Mouse (Mus musculus) ES-Bruce4 (cell line): ENCODE results near the gene Gm2042. TPM values are rescaled to one million over a fixed set of nuclear protein-coding genes. Genes with fewer than 3 reads are reported as not detected.
"Not testable (repeated sequence)": the region's sequence is repeated elsewhere in the genome, so short reads cannot be mapped to it uniquely, and the experiment has no call there.

Source experiments
- H3K27ac ChIP-seq: 2 replicates; pipeline ENCODE4 v1.5.1; 2012; ENCODE audit warnings: low read length, inconsistent platforms; ENCODE audit not compliant: insufficient read depth
- H3K27me3 ChIP-seq: 2 replicates; pipeline ENCODE4 v1.6.1; 2012; ENCODE audit warnings: mild to moderate bottlenecking, low read length, inconsistent platforms; ENCODE audit not compliant: control insufficient read depth, poor library complexity, insufficient read depth, severe bottlenecking
- H3K36me3 ChIP-seq: 2 replicates; pipeline ENCODE4 v1.6.1; 2012; ENCODE audit warnings: inconsistent platforms, mild to moderate bottlenecking, low read length, moderate library complexity; ENCODE audit not compliant: control insufficient read depth, poor library complexity, insufficient read depth, severe bottlenecking
- H3K4me1 ChIP-seq: one replicate; pipeline ENCODE4 v1.8.1; 2011; ENCODE audit warnings: low read length; ENCODE audit not compliant: control insufficient read depth, insufficient read depth
- H3K4me3 ChIP-seq: 2 replicates; pipeline ENCODE4 v1.5.1; 2011; ENCODE audit warnings: low read depth, mild to moderate bottlenecking, low read length
- H3K9ac ChIP-seq: 2 replicates; pipeline ENCODE4 v1.6.1; 2012; ENCODE audit warnings: low read depth, mild to moderate bottlenecking, inconsistent platforms; ENCODE audit not compliant: poor library complexity, severe bottlenecking
- H3K9me3 ChIP-seq: replicated peaks from 2 replicates; pipeline ENCODE4 v1.6.1; 2012; ENCODE audit warnings: mild to moderate bottlenecking, low read length, inconsistent platforms; ENCODE audit not compliant: control insufficient read depth, poor library complexity, insufficient read depth, severe bottlenecking
- polyA plus RNA-seq: library from polyadenylated mRNA; stranded (reverse); fragments of >200 nt; gene quantifications from 2 replicates; pipeline ENCODE4 v1.2.4, GENCODE M21; 2011; ENCODE audit warnings: low read depth; ENCODE audit not compliant: missing spikeins, insufficient read depth, insufficient read length

Gm2042 gene
- not detected in 2 replicates for polyA plus RNA-seq

GRCm38 (mm10) chr12:87953780-87954179, at the start of gene Gm2042:
Gm2042 (plus strand) TSS chr12:87954080.
- not testable (repeated sequence) for H3K27ac ChIP-seq, H3K36me3 ChIP-seq, H3K4me3 ChIP-seq, H3K27me3 ChIP-seq, H3K9me3 ChIP-seq, H3K4me1 ChIP-seq, H3K9ac ChIP-seq

DNA sequence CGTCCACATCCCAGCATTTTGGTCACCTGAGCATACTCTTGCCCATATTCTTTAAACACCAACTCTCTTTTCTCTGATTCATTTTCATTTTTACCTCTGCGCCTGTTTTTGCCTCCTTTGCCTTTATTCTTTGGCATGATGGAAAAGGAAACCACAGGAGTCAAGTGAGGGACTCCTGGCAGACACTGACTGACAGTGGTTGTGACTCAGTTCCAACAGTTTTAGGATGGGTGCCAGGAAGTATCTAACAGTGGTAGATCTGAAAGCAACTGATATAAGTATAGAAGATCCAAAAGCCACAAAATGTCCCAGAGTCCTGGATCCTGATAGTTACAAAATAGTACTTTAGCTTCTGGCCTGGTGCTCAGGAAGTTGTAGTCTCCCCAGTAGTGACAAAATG, 34.2 kb upstream of the Gm2042 start, which contains the start of gene Gm2035:
TSS of gene Gm2035 (minus strand) at position 137 of the 400 bp plus-strand sequence.
- not testable (repeated sequence) for H3K4me1 ChIP-seq, H3K36me3 ChIP-seq, H3K9ac ChIP-seq, H3K9me3 ChIP-seq, H3K27me3 ChIP-seq, H3K4me3 ChIP-seq, H3K27ac ChIP-seq

GRCm38 (mm10) chr12:87984000-87984399, 30.1 kb downstream of the Gm2042 start:
- H3K36me3 ChIP-seq, H3K27ac ChIP-seq, H3K4me3 ChIP-seq, H3K9me3 ChIP-seq, H3K4me1 ChIP-seq, H3K27me3 ChIP-seq, H3K9ac ChIP-seq: not testable (repeated sequence)

DNA sequence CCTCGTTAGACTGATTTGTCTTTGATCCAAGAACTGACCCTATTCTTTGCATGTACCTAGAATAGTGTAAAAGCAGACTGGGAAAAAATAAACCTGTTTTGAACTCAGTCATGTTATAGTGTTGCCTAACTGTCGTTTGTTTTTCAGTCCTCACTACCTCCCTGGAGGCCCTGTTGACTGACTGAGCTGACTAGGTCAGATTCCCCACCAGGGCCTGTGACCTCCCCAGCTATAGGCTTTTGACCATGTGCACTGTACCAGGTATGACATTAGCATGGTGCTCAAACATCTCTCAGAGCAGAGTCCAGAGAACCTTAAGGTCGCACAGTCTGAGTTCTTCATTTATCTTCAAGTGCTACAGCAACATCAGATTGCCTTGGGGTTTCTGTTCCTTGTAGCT, 50.2 kb downstream of the Gm2042 start:
- not testable (repeated sequence) for H3K9me3 ChIP-seq, H3K36me3 ChIP-seq, H3K27me3 ChIP-seq, H3K4me3 ChIP-seq, H3K27ac ChIP-seq, H3K4me1 ChIP-seq, H3K9ac ChIP-seq

Other genes starting within 250 kb of the Gm2042 start
- gene Gm21319, start 178.3 kb upstream of the Gm2042 start, polyA plus RNA-seq, result 0.38 TPM in 1 of 2 replicates, not detected in the other
- not detected in 2 replicates for gene Gm21936, start 158.6 kb upstream of the Gm2042 start, polyA plus RNA-seq
- not detected in 2 replicates for gene BB287469, start 137.5 kb upstream of the Gm2042 start, polyA plus RNA-seq
- not detected in 2 replicates for gene Gm2001, start 111.7 kb upstream of the Gm2042 start, polyA plus RNA-seq
- not detected in 2 replicates for gene Gm2016, start 80.0 kb upstream of the Gm2042 start, polyA plus RNA-seq
- not detected in 2 replicates for gene Gm2022, start 58.7 kb upstream of the Gm2042 start, polyA plus RNA-seq
- not detected in 2 replicates for gene Gm2035, start 34.2 kb upstream of the Gm2042 start, polyA plus RNA-seq
- gene Gm2075, start 57.8 kb downstream of the Gm2042 start, polyA plus RNA-seq, result not detected in 2 replicates
- not detected in 2 replicates for gene Gm6803, start 64.7 kb downstream of the Gm2042 start, polyA plus RNA-seq
- gene Gm2056, start 72.9 kb downstream of the Gm2042 start, polyA plus RNA-seq, result not detected in 2 replicates
- gene Gm16368, start 129.6 kb downstream of the Gm2042 start, polyA plus RNA-seq, result not detected in 2 replicates
- gene Gm10436, start 228.0 kb downstream of the Gm2042 start, polyA plus RNA-seq, result not detected in 2 replicates